In the genomic region with DNA sequence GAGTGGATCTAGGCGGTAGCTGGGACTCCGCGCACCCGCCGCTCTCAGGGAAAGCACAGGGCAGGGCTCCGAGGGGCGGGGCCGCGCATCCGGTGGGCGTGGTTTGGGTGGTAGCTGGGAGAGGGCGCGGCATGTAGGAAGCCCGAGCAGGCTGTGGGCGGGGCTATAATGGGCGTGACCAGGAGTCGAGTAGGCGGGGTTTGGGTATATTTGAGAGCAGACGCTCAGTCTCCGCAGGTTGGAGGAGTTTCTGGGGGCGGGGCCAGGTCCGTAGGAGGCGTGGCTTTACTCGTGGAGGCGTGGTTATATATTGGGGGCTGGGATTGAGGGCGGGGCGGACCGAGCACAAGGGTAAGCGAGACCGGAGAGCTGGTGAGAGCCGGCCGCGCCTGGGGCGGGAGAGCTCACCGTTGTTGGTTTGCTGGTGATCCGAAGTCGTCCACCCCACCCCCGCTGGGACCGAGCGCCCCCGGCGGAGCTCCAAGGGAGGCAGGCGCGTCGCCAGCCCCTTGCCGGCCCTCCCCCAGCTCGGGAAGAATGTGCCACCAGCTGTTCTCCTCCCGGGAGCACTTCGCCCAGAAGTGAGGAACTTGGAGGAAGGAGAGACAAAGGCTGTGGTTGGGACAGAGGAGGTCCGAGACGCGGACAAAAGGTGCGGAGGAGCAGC, we compare ENCODE assay signal across 8 mouse cellular contexts. TPM values are rescaled to one million over a fixed set of nuclear protein-coding genes. Genes with fewer than 3 reads are reported as not detected.
DNase-seq lines count a peak whose midpoint lies in the region; ATAC-seq and TF ChIP-seq lines count a peak whose summit lies in the region.

A gene (plus strand): TSS at position 326 of the 667 bp plus-strand sequence.

- peak; percentile 94 for ATAC-seq in forebrain, postnatal 0 days
- ATAC-seq in neural tube, embryonic 14.5 days (ENCODE audit: low read depth) = peak; percentile 94

- peak; percentile 100 for DNase-seq in ES-E14 (ENCODE audit: low read depth, low spot score)
- peak; percentile 89 for DNase-seq in cerebellum, adult 8-10 months
- DNase-seq in forebrain, postnatal 0 days = peak; percentile 90
- peak; percentile 100 for DNase-seq in heart, postnatal 36 days
- peak; percentile 85 to 94 for DNase-seq in layer of hippocampus, adult 18-20 months (ENCODE audit: low spot score in 2 of 2)
- peak; percentile 100 for DNase-seq in lung, adult 18-20 months

- no peaks in the 10 kb centered on the region for H3K9me3 ChIP-seq in ES-E14 (ENCODE audit: control insufficient read depth, insufficient read depth, low read depth, low read length)
- no peaks in the 10 kb centered on the region for H3K9me3 ChIP-seq in forebrain, postnatal 0 days (ENCODE audit: low read length)
- H3K9me3 ChIP-seq in neural tube, embryonic 14.5 days (ENCODE audit: control insufficient read depth, low read length) = no peaks in the 10 kb centered on the region

- in situ Hi-C loops in ES-E14 (cut with MboI; ENCODE audit: low sequenced_read_pairs in 2 of 2, unreplicated experiment in 2 of 2) = no loop called here

- intact Hi-C loops in heart, postnatal 36 days (cut with DNase I) = loop anchor here (1.0 to 5.0 kb wide), 5 partner anchors 40 to 165 kb away; no protein-coding TSS in a partner anchor

- H3K27me3 ChIP-seq in forebrain, postnatal 0 days (ENCODE audit: insufficient read depth, low read length) = peaks cover 33% of the 10 kb centered on the region
- peaks cover 6% of the 10 kb centered on the region for H3K27me3 ChIP-seq in neural tube, embryonic 14.5 days (ENCODE audit: control insufficient read depth, insufficient read depth, low read length)
- no peaks in the 10 kb centered on the region for H3K27me3 ChIP-seq in testis, adult 2 months (ENCODE audit: control insufficient read depth, insufficient read depth, low read length)

- H3K4me3 ChIP-seq in ES-E14 (ENCODE audit: insufficient read depth in 1 of 2, low read depth in 1 of 2, low read length in 2 of 2, poor library complexity in 1 of 2, severe bottlenecking in 1 of 2) = peak within 1 kb of the TSS; percentile 75 to 88
- peak within 1 kb of the TSS; percentile 69 for H3K4me3 ChIP-seq in forebrain, postnatal 0 days (ENCODE audit: low read depth, low read length)
- H3K4me3 ChIP-seq in neural tube, embryonic 14.5 days (ENCODE audit: low read depth, low read length) = peak within 1 kb of the TSS; percentile 67
- H3K4me3 ChIP-seq in testis, adult 2 months (ENCODE audit: control insufficient read depth, low read depth, low read length) = peak within 1 kb of the TSS; percentile 76

- H3K4me2 ChIP-seq in forebrain, postnatal 0 days (ENCODE audit: low read depth) = peak within 1 kb of the TSS; percentile 99
- H3K4me2 ChIP-seq in neural tube, embryonic 14.5 days (ENCODE audit: low read depth, low read length) = peak within 1 kb of the TSS; percentile 74

- peak within 1 kb of the TSS; percentile 68 for H3K27ac ChIP-seq in ES-E14 (ENCODE audit: insufficient read depth, low read depth, low read length, poor library complexity, severe bottlenecking)
- peak within 1 kb of the TSS; percentile 37; the same call in 1 of the 2 replicates for H3K27ac ChIP-seq in forebrain, postnatal 0 days (ENCODE audit: low read depth, low read length)
- H3K27ac ChIP-seq in neural tube, embryonic 14.5 days (ENCODE audit: low read depth, low read length) = peak within 1 kb of the TSS; percentile 12
- H3K27ac ChIP-seq in testis, adult 2 months (ENCODE audit: control insufficient read depth, insufficient read depth, low read depth, low read length) = peak within 1 kb of the TSS; percentile 74

- 0 out of 2 replicates have a peak, but pooled peaks have one; percentile 35 for TF ChIP-seq CTCF in forebrain, postnatal 0 days (IDR thresholded peaks at IDR 0.05; ENCODE audit: low read depth)
- TF ChIP-seq CTCF in testis, adult 2 months (IDR thresholded peaks at IDR 0.05; ENCODE audit: control insufficient read depth, insufficient read depth, insufficient replicate concordance, low read depth, low read length) = no peak

- peaks cover 3 to 9% of the 10 kb centered on the region in 2 experiments; a peak in 1 of 4 replicates for H3K4me1 ChIP-seq in ES-E14 (ENCODE audit: control insufficient read depth in 2 of 2, insufficient read depth in 2 of 2, low read length in 2 of 2, poor library complexity in 1 of 2)
- H3K4me1 ChIP-seq in forebrain, postnatal 0 days (ENCODE audit: insufficient read depth) = no peaks in the 10 kb centered on the region; the same call in 1 of the 2 replicates
- no peaks in the 10 kb centered on the region for H3K4me1 ChIP-seq in neural tube, embryonic 14.5 days (ENCODE audit: control insufficient read depth, insufficient read depth, low read length)
- H3K4me1 ChIP-seq in testis, adult 2 months (ENCODE audit: control insufficient read depth, insufficient read depth, low read length) = peaks cover 5% of the 10 kb centered on the region

- TF ChIP-seq POLR2A in testis, adult 2 months (IDR thresholded peaks at IDR 0.05; ENCODE audit: control insufficient read depth, low read depth, low read length) = peak; percentile 81

- H3K9ac ChIP-seq in ES-E14 (ENCODE audit: insufficient read depth, low read depth, low read length, poor library complexity, severe bottlenecking) = peak within 1 kb of the TSS; percentile 79
- H3K9ac ChIP-seq in forebrain, postnatal 0 days = peak within 1 kb of the TSS; percentile 56
- H3K9ac ChIP-seq in neural tube, embryonic 14.5 days (replicated peaks; ENCODE audit: low read depth, low read length) = peak within 1 kb of the TSS; percentile 67

- under 1% methylated on average over 49 of the region's 53 CpGs for WGBS in forebrain, postnatal 0 days
- under 1% methylated on average over 50 of the region's 53 CpGs for WGBS in neural tube, embryonic 14.5 days

- no peaks in the 10 kb centered on the region for H3K36me3 ChIP-seq in ES-E14 (ENCODE audit: control insufficient read depth, insufficient read depth, low read length, poor library complexity, severe bottlenecking)
- no peaks in the 10 kb centered on the region for H3K36me3 ChIP-seq in forebrain, postnatal 0 days (ENCODE audit: insufficient read depth)
- no peaks in the 10 kb centered on the region for H3K36me3 ChIP-seq in neural tube, embryonic 14.5 days (ENCODE audit: control insufficient read depth, insufficient read depth, low read length)
- no peaks in the 10 kb centered on the region for H3K36me3 ChIP-seq in testis, adult 2 months (ENCODE audit: control insufficient read depth, insufficient read depth, low read length)

TF ChIP-seq in ES-E14, 5 proteins besides CTCF, POLR2A, EP300 and RAD21:
- TF ChIP-seq MAFK (IDR thresholded peaks at IDR 0.05; ENCODE audit: insufficient read depth, low read depth, low read length) (no peak), ZNF384 (IDR thresholded peaks at IDR 0.05; ENCODE audit: low read depth, low read length) (no peak), CHD2 (IDR thresholded peaks at IDR 0.05; ENCODE audit: low read depth, low read length) (no peak), ZC3H11A (IDR thresholded peaks at IDR 0.05; ENCODE audit: borderline replicate concordance, low read depth, low read length) (no peak), HCFC1 (IDR thresholded peaks at IDR 0.05; ENCODE audit: borderline replicate concordance, insufficient read depth, low read length) (no peak)

RNA-seq across cellular contexts. Expression of the gene that starts here (rescaled TPM):
- total RNA-seq in ES-E14 (2012; rRNA removed) = 133 and 162 TPM in 2 replicates
- total RNA-seq in forebrain, postnatal 0 days (2014; rRNA removed) = 17.2 and 24.2 TPM in 2 replicates
- 11.3 and 22.3 TPM in 2 replicates for polyA plus RNA-seq in forebrain, postnatal 0 days (2015; fragmentation: Nextera tagmentation; extraction: Ambion mirVana)
- 10 to 100 TPM; 65.4 to 82.1 TPM for total RNA-seq in heart, postnatal 36 days (2021)
- 10 to 100 TPM; 49.7 to 50.7 TPM for total RNA-seq in layer of hippocampus, adult 18-20 months (2021)
- 20.0 and 21.3 TPM in 2 replicates for polyA plus RNA-seq in neural tube, embryonic 14.5 days (2014; fragmentation: Nextera tagmentation; extraction: Ambion mirVana)
- polyA plus RNA-seq in testis, adult 2 months (2012; rRNA removed) = 15.1 and 17.5 TPM in 2 replicates

Comparison
In these comparisons a context has a peak if more than half of its experiments do, and no peak if none do; other contexts are left out.
1. Peak in every context shown above with its lines: DNase-seq, ATAC-seq, H3K4me3 ChIP-seq and H3K27ac ChIP-seq.
2. H3K27ac ChIP-seq: peak in every context shown above with its lines; median percentile 74 in testis, adult 2 months; 68 in ES-E14; 37 in forebrain, postnatal 0 days; 12 in neural tube, embryonic 14.5 days.